Mouse (Mus musculus) cortical plate, adult 2 months (tissue): ENCODE data around the gene Brd3os. TPM values are rescaled to one million over a fixed set of nuclear protein-coding genes. Genes with fewer than 3 reads are reported as not detected.

Experiments used
- H3K27ac ChIP-seq: fragments of 200-500 bp; 2 replicates; pipeline ENCODE4 v1.5.1; 2012; ENCODE audit warnings: low read length, control low read depth, inconsistent platforms; ENCODE audit not compliant: insufficient read depth
- H3K4me1 ChIP-seq: fragments of 200-500 bp; 2 replicates; pipeline ENCODE4 v1.6.1; 2011; ENCODE audit warnings: low read length; ENCODE audit not compliant: control insufficient read depth, insufficient read depth
- H3K4me3 ChIP-seq: fragments of 200-500 bp; 2 replicates; pipeline ENCODE4 v1.5.1; 2011; ENCODE audit warnings: mild to moderate bottlenecking, low read length, control low read depth; ENCODE audit not compliant: insufficient read depth
- CTCF ChIP-seq: fragments of 200-500 bp; IDR thresholded peaks from 2 replicates; pipeline ENCODE4 v1.5.1; 2011; ENCODE audit warnings: mild to moderate bottlenecking, control low read depth, low read length; ENCODE audit not compliant: insufficient read depth; ENCODE audit errors: extremely low read depth
- POLR2A ChIP-seq: fragments of 200-500 bp; IDR thresholded peaks from 2 replicates; pipeline ENCODE4 v1.6.1; 2011; ENCODE audit warnings: mild to moderate bottlenecking, low read length, control low read depth; ENCODE audit not compliant: insufficient read depth; ENCODE audit errors: extremely low read depth
- polyA plus RNA-seq: library from polyadenylated mRNA; depleted of rRNA; stranded (reverse); fragments of >200 nt; gene quantifications from 2 replicates; pipeline ENCODE4 v1.2.3, GENCODE M21; 2012; rRNA removed

Gene Brd3os
- polyA plus RNA-seq: 48.0 and 48.2 TPM in 2 replicates

DNA sequence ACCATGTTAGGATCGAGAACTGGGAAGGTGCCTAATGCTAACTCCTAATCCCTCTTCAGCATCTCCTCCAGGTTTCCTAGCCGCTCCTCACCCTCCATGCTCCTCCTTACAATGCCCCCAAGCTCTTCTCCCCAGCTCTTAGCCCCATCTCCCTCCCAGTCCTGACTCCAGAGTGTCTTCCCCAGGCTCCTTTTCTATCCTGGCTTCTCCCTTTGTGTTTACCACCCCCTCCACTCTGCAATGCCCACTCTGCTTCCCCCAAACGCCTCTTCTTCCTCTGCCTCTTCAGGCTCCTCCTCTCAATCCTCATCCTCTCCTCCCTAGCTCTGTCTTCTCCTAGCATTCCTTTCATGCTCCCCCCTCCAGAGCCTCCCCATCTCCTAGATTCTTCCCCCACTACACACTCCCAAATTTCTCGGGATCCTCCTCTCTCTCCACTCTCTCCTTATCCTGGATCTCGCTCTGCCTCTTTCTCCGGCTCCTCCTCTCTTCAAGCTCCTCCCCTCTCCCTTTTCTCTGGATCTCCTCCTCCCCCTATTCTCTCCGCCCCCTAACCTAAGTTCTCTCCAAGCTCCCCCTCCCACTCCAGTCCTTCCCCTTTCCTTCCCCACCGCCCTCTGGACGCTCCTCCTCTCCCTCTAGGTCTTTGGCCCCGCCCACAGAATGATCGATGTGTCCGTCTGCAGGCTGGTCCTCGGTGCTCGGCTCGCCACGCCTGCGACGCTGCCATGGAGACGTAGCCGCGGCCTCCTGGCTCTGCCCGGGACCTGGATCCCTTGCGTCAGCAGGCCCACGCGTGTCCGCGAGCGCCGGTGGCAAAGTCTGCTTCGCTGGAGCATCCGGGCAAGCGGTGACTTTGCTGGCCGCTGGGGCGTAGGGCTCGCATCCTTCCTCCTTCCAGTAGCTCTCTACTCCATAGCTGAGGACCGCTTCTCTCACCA, at the start of gene Brd3os:
Brd3os (plus strand) TSS at position 558 of the 941 bp plus-strand sequence.
- peak within 1 kb of the TSS; percentile 70 for H3K27ac ChIP-seq
- peaks cover 3% of the 10 kb centered on the region; the same call in 1 of the 2 replicates for H3K4me1 ChIP-seq
- TF ChIP-seq CTCF: no peak
- peak; percentile 47 for TF ChIP-seq POLR2A

DNA sequence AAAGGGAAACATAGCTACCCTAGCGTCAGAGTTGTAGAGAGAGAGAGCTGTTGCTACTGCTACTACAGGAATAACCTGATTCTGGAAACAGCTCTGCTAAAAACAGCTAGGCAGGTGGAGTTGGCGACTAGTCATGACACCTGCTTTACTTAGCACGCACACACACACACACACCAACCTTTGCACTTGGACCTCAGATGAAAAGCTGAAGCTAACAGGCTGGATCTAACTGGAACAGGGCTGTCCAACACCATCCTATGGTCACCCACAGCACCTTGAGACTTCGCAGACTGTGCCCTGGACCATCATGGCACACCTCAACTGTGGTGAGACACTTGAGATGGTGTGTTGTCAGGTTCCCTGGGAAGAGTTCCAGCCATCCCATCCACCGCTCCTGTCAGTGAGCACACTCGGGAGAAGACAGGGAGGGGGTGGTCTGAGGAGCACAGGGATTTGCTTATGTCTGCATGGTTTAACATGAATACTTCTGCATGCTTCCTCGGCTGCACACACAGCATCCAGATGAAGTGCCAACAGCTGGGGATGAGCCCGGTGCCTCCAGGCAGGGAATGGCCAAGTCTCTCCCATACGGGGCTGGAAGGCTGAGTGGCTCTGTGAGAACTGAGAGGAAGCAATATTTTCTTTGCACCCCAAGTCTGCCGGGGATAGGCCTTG, 47.8 kb upstream of the Brd3os start:
- Histone ChIP-seq H3K27ac (no peak overlapping the region), H3K4me1 (no peaks in the 10 kb centered on the region), H3K4me3 (no peak overlapping the region)
- TF ChIP-seq POLR2A: no peak

More for the DNA sequence above, at the start of gene Brd3os:
- peak within 1 kb of the TSS; percentile 89 for H3K4me3 ChIP-seq

- Histone ChIP-seq H3K4me1 (no peaks in the 10 kb centered on the region), H3K27ac (no peak overlapping the region), H3K4me3 (no peak overlapping the region)
- TF ChIP-seq CTCF (no peak), POLR2A (no peak)
These were observed 45.3 kb upstream of the Brd3os start for GRCm38 (mm10) chr2:27396656-27397440.

DNA sequence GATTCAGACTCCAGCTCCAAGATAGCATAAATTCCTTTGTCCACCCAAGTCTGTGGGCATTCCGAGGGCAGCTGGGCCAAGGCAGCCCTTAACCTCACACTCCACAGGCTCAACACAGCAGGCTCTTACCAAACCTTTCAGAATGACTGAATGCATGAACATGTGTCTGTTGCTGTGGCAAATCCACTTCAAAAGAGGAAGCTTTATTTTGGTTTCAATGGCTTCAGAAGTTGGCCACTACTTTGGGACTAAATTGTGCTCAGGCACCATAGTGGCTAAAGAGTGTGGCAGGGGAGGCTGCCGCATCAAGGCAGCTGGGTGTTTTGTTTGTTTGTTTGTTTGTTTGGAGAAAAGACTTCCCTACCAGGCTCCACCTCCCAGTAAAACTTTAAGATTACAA, 42.0 kb upstream of the Brd3os start:
- TF ChIP-seq CTCF (no peak), POLR2A (no peak)
- Histone ChIP-seq H3K4me3 (no peak overlapping the region), H3K4me1 (no peaks in the 10 kb centered on the region), H3K27ac (no peak overlapping the region)

DNA sequence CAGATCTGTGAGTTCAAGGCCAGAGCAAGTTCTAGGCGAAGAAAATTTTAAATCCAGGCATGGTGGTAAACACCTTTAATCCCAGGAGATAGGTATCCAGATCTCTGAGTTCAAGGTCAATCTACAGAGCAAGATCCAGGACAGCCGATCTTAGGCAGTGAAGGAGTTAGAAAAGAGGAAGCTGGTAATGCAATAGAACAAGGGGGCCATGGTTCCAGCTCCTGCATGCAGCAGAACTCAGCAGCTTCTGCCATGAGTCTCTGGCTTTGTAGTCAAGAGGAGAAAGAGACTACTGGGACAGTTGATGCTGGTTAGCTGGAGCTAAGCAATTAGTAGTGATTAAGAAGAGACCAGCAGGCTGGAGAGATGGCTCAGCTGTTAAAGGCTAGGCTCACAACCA, 40.6 kb upstream of the Brd3os start:
- Histone ChIP-seq H3K4me3 (no peak overlapping the region), H3K4me1 (no peaks in the 10 kb centered on the region), H3K27ac (no peak overlapping the region)
- TF ChIP-seq CTCF: no peak

DNA sequence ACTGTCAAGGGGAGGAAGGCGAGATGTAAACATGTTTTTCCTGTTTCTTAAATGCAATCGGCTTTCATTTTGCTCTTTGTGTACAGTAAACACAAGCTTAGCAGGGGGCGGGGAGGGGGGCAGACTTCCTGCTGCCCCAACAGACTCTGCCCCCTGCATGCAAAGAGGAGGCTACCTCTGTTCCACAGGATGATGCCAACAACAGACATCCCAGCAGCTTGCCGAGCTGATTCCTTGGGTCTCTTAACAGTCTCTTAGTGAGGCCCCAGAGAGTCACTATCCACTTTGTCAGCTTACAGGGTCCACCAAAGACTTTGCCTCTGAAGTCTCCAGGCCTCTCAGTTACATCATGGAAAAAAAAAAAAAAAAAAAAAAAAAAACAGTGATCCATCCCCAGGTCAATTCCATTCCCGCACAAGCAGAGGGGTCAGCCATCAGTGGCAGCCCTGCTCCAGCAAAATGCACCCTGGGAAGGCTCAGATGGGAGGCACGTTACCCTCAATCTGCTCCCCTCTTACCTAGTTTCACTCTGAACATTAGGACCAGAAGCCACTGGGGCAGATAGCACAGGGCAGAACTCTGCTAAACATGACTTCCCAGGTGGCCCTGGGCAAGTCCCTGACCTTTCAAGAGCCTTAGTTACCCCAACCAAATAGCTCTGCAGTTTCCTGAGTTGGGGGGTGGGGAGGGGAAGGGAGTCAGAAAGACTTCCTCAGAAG, 37.6 kb upstream of the Brd3os start:
- Histone ChIP-seq H3K4me1 (no peaks in the 10 kb centered on the region), H3K4me3 (no peak overlapping the region), H3K27ac (no peak overlapping the region)
- no peak for TF ChIP-seq POLR2A
- no peak for TF ChIP-seq CTCF

- no peak overlapping the region for H3K4me3 ChIP-seq
- H3K4me1 ChIP-seq: no peaks in the 10 kb centered on the region
- H3K27ac ChIP-seq: no peak overlapping the region
- TF ChIP-seq CTCF: no peak
These were observed 36.8 kb upstream of the Brd3os start for GRCm38 (mm10) chr2:27405094-27405884.

DNA sequence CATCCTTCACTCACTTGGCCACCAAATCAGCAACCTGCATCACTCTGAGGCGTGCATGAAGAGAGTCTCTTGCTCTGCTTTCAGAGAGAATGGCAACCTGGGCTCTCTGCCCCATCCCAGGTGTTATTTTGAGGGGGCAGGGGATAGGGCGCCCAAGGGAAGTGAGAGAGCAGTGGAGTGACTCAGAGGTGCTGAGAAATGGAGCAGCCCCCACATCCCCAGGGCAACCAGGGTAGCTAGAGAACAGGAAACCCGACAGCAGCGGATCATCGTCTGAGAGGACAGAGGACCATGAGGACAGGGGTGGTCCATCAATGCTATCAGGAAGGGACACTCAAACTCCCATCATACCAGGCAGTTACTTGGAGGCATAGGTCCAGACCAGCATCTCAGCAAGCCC, 35.2 kb upstream of the Brd3os start:
- Histone ChIP-seq H3K27ac (no peak overlapping the region), H3K4me3 (no peak overlapping the region), H3K4me1 (no peaks in the 10 kb centered on the region)
- TF ChIP-seq POLR2A (no peak), CTCF (no peak)

DNA sequence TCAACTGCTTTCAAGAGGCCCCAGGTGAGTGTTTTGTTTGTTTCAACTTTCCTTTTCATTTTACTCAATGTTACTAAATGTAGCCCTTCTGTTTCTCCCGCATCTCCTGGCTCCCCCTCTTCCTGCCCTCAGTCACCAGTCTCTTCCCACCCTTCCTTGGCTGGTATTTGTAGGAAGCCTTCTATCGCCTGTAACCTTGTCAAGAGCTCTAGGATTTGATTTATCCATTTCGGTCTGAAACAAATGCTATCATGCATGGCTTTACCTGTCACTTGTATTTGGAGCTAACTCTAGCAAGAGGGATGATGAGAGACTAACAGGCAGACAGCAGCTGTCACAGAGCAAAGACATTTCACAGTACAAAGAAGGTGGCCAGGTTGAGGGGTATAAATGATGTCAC, 33.9 kb upstream of the Brd3os start:
- Histone ChIP-seq H3K4me1 (no peaks in the 10 kb centered on the region; the same call in 1 of the 2 replicates), H3K4me3 (no peak overlapping the region), H3K27ac (no peak overlapping the region)
- TF ChIP-seq POLR2A (no peak), CTCF (no peak)
